Mouse (Mus musculus): ENCODE measurements around the gene Tinf2. TPM values are rescaled to one million over a fixed set of nuclear protein-coding genes. Genes with fewer than 3 reads are reported as not detected.

Tinf2 gene
- polyA plus RNA-seq, 1 experiment, result 16.1 TPM

GRCm38 (mm10) chr14:55628077-55628827, 53.4 kb downstream of the Tinf2 start:
- Histone ChIP-seq H3K4me1 (ENCODE audit: control insufficient read depth, insufficient read depth, low read length) (no peaks in the 10 kb centered on the region), H3K4me3 (ENCODE audit: insufficient read depth, low read length) (no peak overlapping the region), H3K27ac (ENCODE audit: insufficient read depth, low read length) (no peak overlapping the region)
- TF ChIP-seq POLR2A (IDR thresholded peaks at IDR 0.05; ENCODE audit: extremely low read depth, insufficient read depth, low read length) (no peak), CTCF (IDR thresholded peaks at IDR 0.05; ENCODE audit: extremely low read depth, insufficient read depth, low read length) (no peak)

Other genes starting within 250 kb of the Tinf2 start
- gene Dhrs4, start 203.1 kb downstream of the Tinf2 start, polyA plus RNA-seq (2012; rRNA removed), result 14.3 and 16.0 TPM in 2 replicates
- gene Carmil3, start 191.2 kb downstream of the Tinf2 start, polyA plus RNA-seq (2012; rRNA removed), result 56.0 and 63.7 TPM in 2 replicates
- 195 and 268 TPM in 2 replicates for gene Cpne6, start 171.4 kb downstream of the Tinf2 start, polyA plus RNA-seq (2012; rRNA removed)
- 0.21 and 0.66 TPM in 2 replicates for gene Nrl, start 156.8 kb downstream of the Tinf2 start, polyA plus RNA-seq (2012; rRNA removed)
- 27.2 and 35.7 TPM in 2 replicates for gene Pck2, start 141.6 kb downstream of the Tinf2 start, polyA plus RNA-seq (2012; rRNA removed)
- 94.6 and 110 TPM in 2 replicates for gene Dcaf11, start 121.8 kb downstream of the Tinf2 start, polyA plus RNA-seq (2012; rRNA removed)
- 0.86 and 1.7 TPM in 2 replicates for gene A730061H03Rik, start 121.4 kb downstream of the Tinf2 start, polyA plus RNA-seq (2012; rRNA removed)
- not detected in 2 replicates for gene Fitm1, start 106.2 kb downstream of the Tinf2 start, polyA plus RNA-seq (2012; rRNA removed)
- gene Psme1, start 103.7 kb downstream of the Tinf2 start, polyA plus RNA-seq (2012; rRNA removed), result 50.2 and 61.4 TPM in 2 replicates
- gene Emc9, start 96.5 kb downstream of the Tinf2 start, polyA plus RNA-seq (2012; rRNA removed), result 51.9 and 55.3 TPM in 2 replicates
- 37.3 and 44.5 TPM in 2 replicates for gene Psme2, start 90.7 kb downstream of the Tinf2 start, polyA plus RNA-seq (2012; rRNA removed)
- 22.5 and 24.7 TPM in 2 replicates for gene Rnf31, start 90.1 kb downstream of the Tinf2 start, polyA plus RNA-seq (2012; rRNA removed)
- 18.2 and 21.2 TPM in 2 replicates for gene Irf9, start 78.2 kb downstream of the Tinf2 start, polyA plus RNA-seq (2012; rRNA removed)
- 5.0 and 5.8 TPM in 2 replicates for gene Rec8, start 63.8 kb downstream of the Tinf2 start, polyA plus RNA-seq (2012; rRNA removed)
- 152 and 165 TPM in 2 replicates for gene Ipo4, start 45.9 kb downstream of the Tinf2 start, polyA plus RNA-seq (2012; rRNA removed)
- 6.5 and 6.6 TPM in 2 replicates for gene Gm49378, start 43.9 kb downstream of the Tinf2 start, polyA plus RNA-seq (2012; rRNA removed)
- gene Tm9sf1, start 38.0 kb downstream of the Tinf2 start, polyA plus RNA-seq (2012; rRNA removed), result 30.8 and 33.7 TPM in 2 replicates
- gene Tssk4, start 31.6 kb downstream of the Tinf2 start, polyA plus RNA-seq (2012; rRNA removed), result 0.79 and 1.0 TPM in 2 replicates
- 46.8 and 47.9 TPM in 2 replicates for gene Mdp1, start 21.3 kb downstream of the Tinf2 start, polyA plus RNA-seq (2012; rRNA removed)
- 31.4 and 35.1 TPM in 2 replicates for gene Gmpr2, start 9.9 kb downstream of the Tinf2 start, polyA plus RNA-seq (2012; rRNA removed)
- 346 and 353 TPM in 2 replicates for gene Nedd8, start 9.7 kb downstream of the Tinf2 start, polyA plus RNA-seq (2012; rRNA removed)
- 0.04 and 0.08 TPM in 2 replicates for gene Tgm1, start 32.1 kb upstream of the Tinf2 start, polyA plus RNA-seq (2012; rRNA removed)
- 64.7 and 67.9 TPM in 2 replicates for gene Rabggta, start 40.4 kb upstream of the Tinf2 start, polyA plus RNA-seq (2012; rRNA removed)
- 117 TPM in 2 replicates for gene Dhrs1, start 63.9 kb upstream of the Tinf2 start, polyA plus RNA-seq (2012; rRNA removed)
- 9.1 and 9.2 TPM in 2 replicates for gene Nop9, start 63.9 kb upstream of the Tinf2 start, polyA plus RNA-seq (2012; rRNA removed)
- gene Cideb, start 76.6 kb upstream of the Tinf2 start, polyA plus RNA-seq (2012; rRNA removed), result 16.9 and 18.2 TPM in 2 replicates
- gene Ltb4r2, start 79.6 kb upstream of the Tinf2 start, polyA plus RNA-seq (2012; rRNA removed), result 0.15 and 0.17 TPM in 2 replicates
- 0.25 and 0.45 TPM in 2 replicates for gene Ltb4r1, start 84.1 kb upstream of the Tinf2 start, polyA plus RNA-seq (2012; rRNA removed)
- gene Adcy4, start 102.3 kb upstream of the Tinf2 start, polyA plus RNA-seq (2012; rRNA removed), result 3.4 and 4.4 TPM in 2 replicates
- gene Ripk3, start 107.0 kb upstream of the Tinf2 start, polyA plus RNA-seq (2012; rRNA removed), result 0.66 and 1.0 TPM in 2 replicates
- gene Nfatc4, start 141.3 kb upstream of the Tinf2 start, polyA plus RNA-seq (2012; rRNA removed), result 1.8 and 2.0 TPM in 2 replicates
- gene Nynrin, start 172.2 kb upstream of the Tinf2 start, polyA plus RNA-seq (2012; rRNA removed), result 2.6 and 2.8 TPM in 2 replicates
- gene Cbln3, start 202.6 kb upstream of the Tinf2 start, polyA plus RNA-seq (2012; rRNA removed), result 0.42 and 0.68 TPM in 2 replicates
- 11.4 TPM in 2 replicates for gene Khnyn, start 203.1 kb upstream of the Tinf2 start, polyA plus RNA-seq (2012; rRNA removed)
- gene Sdr39u1, start 218.5 kb upstream of the Tinf2 start, polyA plus RNA-seq (2012; rRNA removed), result 147 and 150 TPM in 2 replicates